Mouse (Mus musculus): ENCODE measurements around the gene Zmynd10.

DNA sequence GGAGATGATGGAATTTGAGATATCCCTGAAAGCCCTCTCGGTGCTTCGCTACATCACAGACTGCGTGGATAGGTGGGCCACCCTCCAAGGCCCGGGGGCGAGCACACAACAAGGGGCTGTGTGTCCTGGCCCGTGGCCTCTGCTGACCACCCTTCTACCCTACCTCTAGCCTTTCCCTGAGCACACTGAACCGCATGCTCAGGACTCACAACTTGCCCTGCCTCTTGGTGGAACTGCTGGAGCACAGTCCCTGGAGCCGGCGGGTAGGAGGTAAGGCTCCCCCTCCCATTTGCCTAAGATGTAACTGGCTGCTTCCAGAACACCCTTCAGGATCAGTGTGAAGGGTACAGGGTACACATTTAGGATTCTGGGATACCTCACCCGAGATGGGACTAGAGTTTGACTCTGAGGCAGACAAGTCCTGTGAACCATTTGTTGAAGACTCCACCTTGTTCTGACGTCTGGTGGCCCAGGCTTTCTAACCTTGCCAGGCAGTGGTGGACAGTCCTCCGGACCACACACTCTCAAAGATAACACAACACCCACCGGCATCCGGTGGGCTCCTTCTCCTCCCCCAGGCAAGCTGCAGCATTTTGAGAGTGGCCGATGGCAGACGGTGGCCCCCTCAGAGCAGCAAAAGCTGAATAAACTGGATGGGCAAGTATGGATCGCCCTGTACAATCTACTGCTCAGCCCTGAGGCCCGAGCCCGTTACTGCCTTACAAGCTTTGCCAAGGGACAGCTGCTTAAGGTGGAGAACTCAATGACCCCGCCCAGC is 2.4 kb downstream of the Zmynd10 start:
- TF ChIP-seq CTCF (IDR thresholded peaks at IDR 0.05; ENCODE audit: low read depth) (no peak), EP300 (IDR thresholded peaks at IDR 0.05; ENCODE audit: low read depth) (no peak)
